13 mouse cellular contexts compared by ENCODE assay signal in the genomic region with DNA sequence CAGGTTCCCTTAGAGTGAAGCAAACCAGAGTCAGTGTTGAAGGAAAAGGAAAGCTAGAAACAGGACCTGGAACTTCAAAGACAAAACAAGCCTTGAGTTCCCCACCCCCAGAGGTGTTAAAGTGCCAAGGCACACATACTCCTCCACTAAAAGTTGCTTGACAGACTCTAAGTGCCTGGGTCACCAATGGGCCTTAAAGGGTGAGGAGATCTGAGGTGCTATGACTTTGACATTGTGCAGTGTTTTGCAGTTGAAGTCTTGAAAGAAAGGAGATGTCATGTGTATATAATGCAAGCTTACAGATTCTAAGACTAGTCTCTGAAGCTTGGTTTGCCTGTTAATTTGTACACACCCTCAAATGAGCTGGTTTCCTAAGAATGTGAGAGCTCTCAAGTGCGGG.
DNase-seq lines count a peak whose midpoint lies in the region; ATAC-seq lines count a peak whose summit lies in the region.
"Had no signal": no experiment of that assay in that cellular context is flagged by ENCODE, and none has a peak within 500 bp of the region (broad histone marks: within the 10 kb centered on the region; RNA-seq: fewer than 3 reads in every experiment).

No protein-coding gene starts in this region.

- H3K36me3 ChIP-seq in heart, embryonic 12.5 days: no peaks in the 10 kb centered on the region
- H3K36me3 ChIP-seq in midbrain, embryonic 10.5 days: no peaks in the 10 kb centered on the region
- H3K36me3 ChIP-seq in midbrain, embryonic 14.5 days (ENCODE audit: control insufficient read depth, insufficient read depth, low read length): no peaks in the 10 kb centered on the region
- H3K36me3 ChIP-seq in limb, embryonic 13.5 days: no peaks in the 10 kb centered on the region
- no peaks in the 10 kb centered on the region for H3K36me3 ChIP-seq in liver, embryonic 12.5 days
- H3K36me3 ChIP-seq: hindbrain, embryonic 13.5 days; neural tube, embryonic 12.5 days had no signal

- no peaks in the 10 kb centered on the region for H3K27me3 ChIP-seq in heart, embryonic 12.5 days (replicated peaks)
- no peaks in the 10 kb centered on the region for H3K27me3 ChIP-seq in midbrain, embryonic 10.5 days (ENCODE audit: low read depth, poor library complexity, severe bottlenecking)
- no peaks in the 10 kb centered on the region for H3K27me3 ChIP-seq in midbrain, embryonic 14.5 days (ENCODE audit: control insufficient read depth, insufficient read depth, low read length)
- no peaks in the 10 kb centered on the region for H3K27me3 ChIP-seq in limb, embryonic 13.5 days
- no peaks in the 10 kb centered on the region for H3K27me3 ChIP-seq in liver, embryonic 12.5 days (replicated peaks)
- H3K27me3 ChIP-seq: megakaryocyte, embryonic 14.5 days; neural tube, embryonic 12.5 days had no signal

- peaks cover 37% of the 10 kb centered on the region for H3K4me1 ChIP-seq in heart, embryonic 12.5 days (replicated peaks)
- H3K4me1 ChIP-seq in midbrain, embryonic 10.5 days: peaks cover 41% of the 10 kb centered on the region
- H3K4me1 ChIP-seq in midbrain, embryonic 14.5 days (ENCODE audit: control insufficient read depth, insufficient read depth, low read length): peaks cover 8% of the 10 kb centered on the region; the same call in 1 of the 2 replicates
- peaks cover 49% of the 10 kb centered on the region for H3K4me1 ChIP-seq in limb, embryonic 13.5 days
- peaks cover 3% of the 10 kb centered on the region; the same call in 1 of the 2 replicates for H3K4me1 ChIP-seq in liver, embryonic 12.5 days
- H3K4me1 ChIP-seq: megakaryocyte, embryonic 14.5 days had no signal

- 0 out of 2 replicates have a peak, but pooled peaks have one; percentile 53 for ATAC-seq in heart, embryonic 12.5 days (ENCODE audit: insufficient number of reproducible peaks, low FRiP score)
- ATAC-seq in midbrain, embryonic 14.5 days (ENCODE audit: low FRiP score, low TSS enrichment): no peak
- ATAC-seq in limb, embryonic 13.5 days (ENCODE audit: low FRiP score, low read depth): no peak
- ATAC-seq in liver, embryonic 12.5 days: no peak

- DNase-seq in heart, adult 18-20 months: no peak
- no peak for DNase-seq in midbrain, embryonic 10.5 days (ENCODE audit: low spot score)
- DNase-seq in midbrain, embryonic 14.5 days: no peak
- DNase-seq in left cerebral cortex, postnatal 25 days (ENCODE audit: low spot score in 2 of 2): no peak
- DNase-seq in retina, embryonic 14.5 days (ENCODE audit: low spot score): no peak
- DNase-seq: cerebellum, postnatal 10 days; right cerebral cortex, postnatal 14 days had no signal

- H3K27ac ChIP-seq in heart, embryonic 12.5 days (ENCODE audit: poor library complexity, severe bottlenecking): peak overlapping the region; percentile 73
- peak overlapping the region; percentile 71; the same call in 1 of the 2 replicates for H3K27ac ChIP-seq in midbrain, embryonic 10.5 days (replicated peaks)
- no peak overlapping the region for H3K27ac ChIP-seq in midbrain, embryonic 14.5 days (replicated peaks; ENCODE audit: low read depth, low read length)
- peak overlapping the region; percentile 6; the same call in 1 of the 2 replicates for H3K27ac ChIP-seq in limb, embryonic 13.5 days
- H3K27ac ChIP-seq in liver, embryonic 12.5 days: no peak overlapping the region
- H3K27ac ChIP-seq: hindbrain, embryonic 13.5 days; neural tube, embryonic 12.5 days had no signal

- intact Hi-C loops in left cerebral cortex, postnatal 25 days (cut with DNase I): no loop called here

- H3K4me2 ChIP-seq in heart, embryonic 12.5 days: no peak overlapping the region
- no peak overlapping the region for H3K4me2 ChIP-seq in midbrain, embryonic 14.5 days (ENCODE audit: low read length)
- H3K4me2 ChIP-seq in limb, embryonic 13.5 days (replicated peaks): no peak overlapping the region
- H3K4me2 ChIP-seq in liver, embryonic 12.5 days: no peak overlapping the region
- H3K4me2 ChIP-seq: hindbrain, embryonic 13.5 days; neural tube, embryonic 12.5 days had no signal

- no peak overlapping the region for H3K9ac ChIP-seq in heart, embryonic 12.5 days
- no peak overlapping the region for H3K9ac ChIP-seq in midbrain, embryonic 14.5 days (replicated peaks; ENCODE audit: low read length)
- H3K9ac ChIP-seq in limb, embryonic 13.5 days: no peak overlapping the region
- H3K9ac ChIP-seq in liver, embryonic 12.5 days: no peak overlapping the region
- H3K9ac ChIP-seq: hindbrain, embryonic 13.5 days; neural tube, embryonic 12.5 days had no signal

- 0 out of 2 replicates have a peak, but pooled peaks cover under 1% of the 10 kb centered on the region for H3K9me3 ChIP-seq in heart, embryonic 12.5 days (replicated peaks)
- peaks cover under 1% of the 10 kb centered on the region; the same call in 1 of the 2 replicates for H3K9me3 ChIP-seq in midbrain, embryonic 10.5 days (replicated peaks)
- no peaks in the 10 kb centered on the region for H3K9me3 ChIP-seq in midbrain, embryonic 14.5 days (ENCODE audit: control insufficient read depth, low read length)
- no peaks in the 10 kb centered on the region for H3K9me3 ChIP-seq in limb, embryonic 13.5 days
- H3K9me3 ChIP-seq in liver, embryonic 12.5 days (replicated peaks): no peaks in the 10 kb centered on the region
- H3K9me3 ChIP-seq: hindbrain, embryonic 13.5 days; megakaryocyte, embryonic 14.5 days; neural tube, embryonic 12.5 days had no signal

- no peak overlapping the region for H3K4me3 ChIP-seq in heart, embryonic 12.5 days
- H3K4me3 ChIP-seq in midbrain, embryonic 10.5 days: no peak overlapping the region
- H3K4me3 ChIP-seq in midbrain, embryonic 14.5 days (replicated peaks; ENCODE audit: low read depth, low read length): no peak overlapping the region
- H3K4me3 ChIP-seq in limb, embryonic 13.5 days: no peak overlapping the region
- no peak overlapping the region for H3K4me3 ChIP-seq in liver, embryonic 12.5 days
- H3K4me3 ChIP-seq: hindbrain, embryonic 13.5 days; megakaryocyte, embryonic 14.5 days; neural tube, embryonic 12.5 days had no signal

- WGBS in heart, embryonic 12.5 days: 16% methylated on average over 1 of the region's 1 CpGs
- 100% methylated on average over 1 of the region's 1 CpGs for WGBS in midbrain, embryonic 10.5 days
- WGBS in midbrain, embryonic 14.5 days: 95% methylated on average over 1 of the region's 1 CpGs
- WGBS in limb, embryonic 13.5 days: 35% methylated on average over 1 of the region's 1 CpGs
- WGBS in liver, embryonic 12.5 days (ENCODE audit: insufficient replicate concordance): 90% methylated on average over 1 of the region's 1 CpGs

Comparison
In these comparisons a context has a peak if more than half of its experiments do, and no peak if none do; other contexts are left out.
1. H3K27ac ChIP-seq: peak in heart, embryonic 12.5 days (single experiment), midbrain, embryonic 10.5 days (single experiment) and limb, embryonic 13.5 days (single experiment); none in midbrain, embryonic 14.5 days (single experiment) and liver, embryonic 12.5 days (single experiment).